Mouse (Mus musculus) Patski (cell line): ENCODE measurements around the gene 4930502E18Rik. TPM values are rescaled to one million over a fixed set of nuclear protein-coding genes. Genes with fewer than 3 reads are reported as not detected.
"Not testable (repeated sequence)": the region's sequence is repeated elsewhere in the genome, so short reads cannot be mapped to it uniquely, and the experiment has no call there.

ENCODE experiments used
- ATAC-seq: fragments of 100-300 bp; one replicate; pipeline ENCODE4 v1.8.0; 2021
- CTCF ChIA-PET: fragments of 350-600 bp; sonication (Branson Sonifier 250); formaldehyde crosslinking; loops from one replicate; lab custom pipeline; 2022; ENCODE audit warnings: inconsistent platforms; lab: Charles Lee
- POLR2A ChIA-PET: fragments of 350-600 bp; sonication (Branson Sonifier 250); formaldehyde crosslinking; loops from one replicate; lab custom pipeline; 2022; ENCODE audit warnings: antibody characterized with exemption, inconsistent platforms; lab: Charles Lee
- DNase-seq: peaks from one replicate; pipeline ENCODE4 v3.0.0-alpha.2; 2011; ENCODE audit warnings: low read depth, low spot score
- H3K27me3 ChIP-seq: fragments of 371-371 bp; one replicate; pipeline ENCODE4 v1.5.1; 2021
- CTCF ChIP-seq: fragments of 100-300 bp; IDR thresholded peaks from one replicate; pipeline ENCODE4 v1.5.1; 2021
- in situ Hi-C: fragments of 300-500 bp; cut with MboI; formaldehyde crosslinking; loops from 3 replicates; pipeline ENCODE4 v1.11.1; 2018; ENCODE audit warnings: low pct_unique_long_range_greater_than_20kb, mixed read lengths
- polyA plus RNA-seq: library from polyadenylated mRNA; unstranded; gene quantifications from one replicate; pipeline ENCODE4 v1.2.3, GENCODE M21; 2021

The 4930502E18Rik gene
- polyA plus RNA-seq = not detected

GRCm38 (mm10) chrX:53724596-53724995, at the start of gene 4930502E18Rik:
Gene 4930502E18Rik, plus strand, starts transcription at chrX:53724826.
- in situ Hi-C loops = no loop called here
- no peak for TF ChIP-seq CTCF
- H3K27me3 ChIP-seq = peaks cover 33% of the 10 kb centered on the region
- no peak for DNase-seq
- no peak for ATAC-seq
- CTCF ChIA-PET = no interaction called here
- POLR2A ChIA-PET = no interaction called here

- DNase-seq, ATAC-seq, CTCF ChIA-PET, H3K27me3 ChIP-seq, in situ Hi-C loops, POLR2A ChIA-PET: not testable (repeated sequence)
- TF ChIP-seq CTCF = peak; percentile 34
Measured at GRCm38 (mm10) chrX:53676943-53677342, 47.7 kb upstream of the 4930502E18Rik start.

DNA sequence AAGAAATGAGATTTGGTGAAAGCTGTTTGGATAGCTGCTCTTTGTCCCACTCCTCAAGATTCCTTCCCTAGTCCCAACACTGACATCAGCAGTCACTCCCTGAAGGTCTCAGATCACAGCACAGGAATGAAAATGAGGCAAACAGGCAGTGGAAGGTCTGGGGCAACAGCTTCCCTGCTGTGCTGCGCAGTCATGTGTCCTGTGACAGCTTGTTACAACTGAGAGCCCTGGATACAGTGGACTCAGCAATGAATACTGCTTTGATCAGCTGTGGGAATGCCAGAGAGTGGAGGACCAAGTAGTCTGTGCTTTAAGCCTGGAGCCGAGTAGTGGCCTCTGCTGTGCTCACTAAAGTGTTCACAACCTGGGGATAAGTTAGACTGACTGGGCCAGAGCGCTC, 42.0 kb upstream of the 4930502E18Rik start:
- ATAC-seq = peak; percentile 78
- CTCF ChIA-PET, POLR2A ChIA-PET: not testable (repeated sequence)

DNA sequence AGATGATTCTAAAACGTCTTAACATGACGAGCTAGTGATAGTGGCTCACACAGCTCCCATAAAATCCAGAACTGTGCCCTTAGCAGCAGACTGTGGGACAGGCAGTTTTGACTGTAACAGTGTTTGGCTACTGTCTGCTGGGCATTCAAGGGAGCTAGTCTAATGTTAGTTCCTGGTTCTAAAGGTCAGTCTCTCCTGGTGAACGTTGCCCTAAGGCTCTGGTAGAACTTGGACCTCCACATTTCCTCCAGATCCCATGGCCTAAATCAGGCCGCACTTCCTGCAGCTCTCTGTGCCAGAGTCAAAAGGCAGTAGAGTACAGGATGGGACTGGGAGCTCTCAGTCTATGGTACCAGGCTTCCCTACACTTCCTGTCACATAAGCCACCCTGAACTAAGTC, 40.0 kb upstream of the 4930502E18Rik start:
- DNase-seq, H3K27me3 ChIP-seq, CTCF ChIA-PET, POLR2A ChIA-PET, in situ Hi-C loops, ATAC-seq: not testable (repeated sequence)

More for the DNA sequence above, 42.0 kb upstream of the 4930502E18Rik start:
- DNase-seq, in situ Hi-C loops, H3K27me3 ChIP-seq: not testable (repeated sequence)

DNA sequence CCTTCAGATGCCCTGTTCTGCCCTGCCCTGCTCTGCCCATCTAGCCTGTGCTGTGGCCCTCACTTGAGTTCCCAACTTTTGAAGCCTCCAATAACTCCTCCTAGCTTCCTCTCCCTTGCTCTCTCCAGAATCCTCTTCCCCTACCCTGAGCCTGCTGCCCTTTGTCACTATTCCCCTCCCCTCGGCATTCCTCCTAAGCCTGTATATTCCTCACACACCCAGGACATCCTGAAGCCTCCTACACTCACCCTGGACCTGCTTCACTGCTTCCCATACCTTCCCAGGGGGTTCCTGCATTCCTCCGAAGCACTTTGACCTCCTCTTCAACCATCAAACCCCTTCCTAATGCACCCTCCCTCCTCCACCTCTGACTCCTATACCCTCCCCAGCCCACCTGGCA, 32.6 kb upstream of the 4930502E18Rik start:
- no peak for TF ChIP-seq CTCF
- ChIA-PET CTCF (no interaction called here), POLR2A (no interaction called here)
- DNase-seq (no peak), ATAC-seq (no peak)
- in situ Hi-C loops = no loop called here
- H3K27me3 ChIP-seq = peaks cover 14% of the 10 kb centered on the region

GRCm38 (mm10) chrX:53693141-53693540, 31.5 kb upstream of the 4930502E18Rik start:
- CTCF ChIA-PET = no interaction called here
- TF ChIP-seq CTCF = no peak

DNA sequence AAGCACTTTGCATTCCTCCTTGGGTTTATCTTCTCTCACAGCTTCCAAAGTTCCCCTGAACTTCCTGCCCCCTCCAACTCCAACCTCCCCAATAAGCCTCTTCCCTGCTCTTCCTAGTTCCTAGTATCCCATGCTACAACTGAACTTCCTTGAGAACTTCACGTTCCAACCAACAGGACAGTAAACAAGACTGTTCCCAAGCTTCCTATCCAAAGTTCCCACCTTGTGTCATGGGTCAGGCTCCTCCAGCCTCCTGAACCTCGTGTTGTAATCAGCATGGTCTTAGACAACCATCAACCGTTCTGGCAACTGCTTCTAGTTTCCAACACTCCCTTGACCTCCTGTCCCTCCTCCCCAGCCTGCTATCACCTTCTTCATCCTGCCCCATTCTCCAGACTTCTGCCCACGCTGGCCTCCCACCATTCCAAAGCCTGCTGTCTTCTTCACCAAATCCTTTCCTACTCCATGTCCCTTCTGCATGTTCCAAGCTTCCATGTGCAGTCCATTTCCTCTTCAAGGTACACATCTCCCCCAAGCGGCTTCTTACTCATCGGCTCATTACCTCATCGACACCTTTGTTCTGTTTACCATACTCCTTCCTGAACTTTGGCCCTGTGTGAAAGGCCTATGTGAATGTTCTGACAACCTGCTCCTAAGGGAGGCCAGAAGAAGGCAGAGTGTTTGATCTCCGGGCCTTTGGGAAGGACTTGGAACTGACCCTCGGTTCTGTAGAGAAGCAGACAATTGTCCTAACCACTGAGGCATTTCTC, 30.4 kb upstream of the 4930502E18Rik start:
- ChIA-PET POLR2A (no interaction called here), CTCF (no interaction called here)
- TF ChIP-seq CTCF = no peak
- H3K27me3 ChIP-seq = peaks cover 17% of the 10 kb centered on the region
- ATAC-seq = no peak
- DNase-seq = no peak
- in situ Hi-C loops = no loop called here

More at GRCm38 (mm10) chrX:53693141-53693540, 31.5 kb upstream of the 4930502E18Rik start:
- ATAC-seq = no peak
- H3K27me3 ChIP-seq = peaks cover 11% of the 10 kb centered on the region
- POLR2A ChIA-PET = no interaction called here
- in situ Hi-C loops = no loop called here
- DNase-seq = no peak

DNA sequence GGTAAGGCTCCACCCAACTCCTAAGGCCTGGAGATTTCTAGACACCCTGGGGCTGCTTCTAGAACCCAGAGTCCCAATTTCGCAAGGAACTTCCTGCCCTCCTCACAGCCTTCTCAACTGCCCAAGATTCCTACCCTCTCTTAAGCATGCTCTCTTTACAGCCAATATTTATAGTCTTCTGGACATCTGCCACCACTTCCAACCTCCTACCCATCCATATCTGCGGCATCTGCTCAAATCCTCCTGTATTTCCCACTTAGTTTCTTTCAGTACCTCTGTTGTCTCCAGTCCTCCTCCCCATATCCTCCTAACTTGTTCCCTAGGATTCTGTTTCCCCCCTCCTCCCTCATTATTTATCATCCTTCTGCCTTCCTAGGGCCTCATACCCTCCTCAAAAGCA, 25.4 kb upstream of the 4930502E18Rik start:
- ATAC-seq = no peak
- H3K27me3 ChIP-seq = peaks cover 23% of the 10 kb centered on the region
- CTCF ChIA-PET = no interaction called here
- in situ Hi-C loops = no loop called here
- POLR2A ChIA-PET = no interaction called here
- DNase-seq = no peak
- no peak for TF ChIP-seq CTCF

DNA sequence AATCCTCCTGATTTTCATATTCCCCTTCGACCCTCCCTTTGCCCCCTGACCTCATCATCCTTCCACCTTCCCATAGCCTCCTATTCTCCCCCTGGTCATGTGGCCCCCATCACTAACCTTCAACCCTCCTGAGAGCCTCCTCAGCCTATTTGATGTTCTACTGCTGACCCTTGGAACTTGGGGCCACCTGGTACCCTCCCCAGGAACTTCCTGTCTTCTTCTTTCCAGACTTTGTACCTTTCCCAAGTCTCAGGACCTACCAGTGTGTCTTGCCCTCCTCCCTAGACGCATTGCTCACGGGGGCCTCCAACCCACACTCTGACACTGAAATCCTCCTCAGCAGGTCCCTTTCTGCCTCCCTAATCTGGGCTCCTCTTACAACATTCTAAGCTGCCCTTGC, 22.0 kb upstream of the 4930502E18Rik start:
- CTCF ChIA-PET = no interaction called here
- in situ Hi-C loops = no loop called here
- ATAC-seq (no peak), DNase-seq (no peak)
- POLR2A ChIA-PET = no interaction called here
- no peak for TF ChIP-seq CTCF
- H3K27me3 ChIP-seq = peaks cover 14% of the 10 kb centered on the region

DNA sequence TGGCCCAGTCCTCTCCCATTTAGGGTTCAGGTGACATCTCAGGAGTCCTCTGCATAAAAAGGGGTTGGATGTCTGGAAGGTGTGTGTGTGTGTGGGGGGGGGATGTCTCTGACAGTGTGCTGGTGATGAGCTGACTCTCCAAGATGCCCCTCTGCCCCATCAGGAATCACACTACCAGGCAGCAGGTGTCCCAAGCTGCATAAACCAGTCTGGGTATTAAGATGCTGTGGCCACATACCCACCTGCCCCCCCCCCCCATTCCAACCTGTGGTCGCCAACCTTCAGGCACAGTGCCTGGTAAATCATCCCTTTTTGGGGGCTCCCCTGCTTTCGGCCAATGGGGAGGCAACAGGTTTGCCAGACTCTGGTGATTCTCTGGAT, 8.7 kb upstream of the 4930502E18Rik start:
- TF ChIP-seq CTCF = no peak
- DNase-seq = no peak
- POLR2A ChIA-PET = no interaction called here
- CTCF ChIA-PET = no interaction called here
- in situ Hi-C loops = no loop called here
- H3K27me3 ChIP-seq = peaks cover 17% of the 10 kb centered on the region
- ATAC-seq = no peak

DNA sequence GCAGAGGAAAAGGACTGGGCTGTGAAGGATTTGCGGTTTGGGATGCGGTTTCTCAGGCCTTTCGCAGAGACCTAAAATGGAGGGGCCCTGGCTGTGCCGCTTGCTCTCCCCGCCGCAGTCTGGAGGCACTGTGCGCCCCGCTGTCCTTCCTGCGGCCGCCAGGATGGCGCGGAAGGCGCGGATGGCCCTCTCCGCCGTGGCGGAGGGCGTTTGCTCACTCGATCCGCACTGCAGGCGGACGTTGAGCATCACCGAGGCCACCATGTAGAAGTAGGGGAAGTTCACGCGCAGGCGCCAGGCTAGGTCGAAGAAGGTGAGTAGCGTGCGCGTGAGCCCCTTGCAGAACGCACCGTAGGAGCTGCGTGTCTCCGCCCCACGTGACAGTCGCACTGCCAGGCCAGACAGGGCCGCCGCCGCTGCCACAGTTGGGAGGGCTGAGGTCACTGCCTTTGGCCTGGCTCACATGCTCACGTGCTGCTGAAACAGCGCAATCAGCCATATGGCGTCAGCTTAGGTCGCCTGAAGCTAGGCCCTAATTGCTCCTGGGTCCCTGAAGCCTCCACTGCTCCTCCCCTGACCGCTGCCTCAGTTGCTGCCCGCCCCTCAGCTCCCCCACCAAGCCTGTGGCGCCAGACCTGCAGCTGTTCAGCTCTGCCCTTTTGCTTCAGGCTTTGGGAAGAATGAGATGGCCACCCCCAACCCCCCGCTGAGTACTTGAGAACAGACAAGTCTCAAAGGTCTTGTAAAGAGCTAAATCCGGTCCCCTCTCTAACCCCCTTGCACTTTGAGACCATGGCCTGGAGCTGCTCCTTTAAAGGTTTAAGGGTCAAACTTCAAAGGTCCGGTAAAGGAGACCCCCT, 8.1 kb upstream of the 4930502E18Rik start:
- in situ Hi-C loops = no loop called here
- POLR2A ChIA-PET = interaction anchor here (0.6 kb wide), 1 partner anchor 1233 kb away, joined by 3 read pairs; no protein-coding TSS in a partner anchor
- CTCF ChIA-PET = no interaction called here
- ATAC-seq = no peak
- TF ChIP-seq CTCF = no peak
- H3K27me3 ChIP-seq = peaks cover 23% of the 10 kb centered on the region
- no peak for DNase-seq
